Mouse (Mus musculus) MEL (cell line): ENCODE measurements at regions not wholly inside any gene's neighbourhood (a gene's known extent, or its start where the extent isn't known, plus 50 kb on each side); places are given as distances from the start of the nearest gene placed in this dataset.

Experiments
- DNase-seq: peaks from one replicate; pipeline ENCODE4 v3.0.0; 2011; ENCODE audit warnings: low read depth, low spot score
- H3K27ac ChIP-seq: 2 replicates; pipeline ENCODE4 v1.5.1; 2012; ENCODE audit warnings: low read depth, mild to moderate bottlenecking, control low read depth, low read length, moderate library complexity; ENCODE audit not compliant: control insufficient read depth
- H3K27me3 ChIP-seq, 2 experiments: fragments of 150-350 bp in 1 of 2; sonication (generic) in 1 of 2; 2 replicates each; pipeline ENCODE4 v1.6.1; 2012; ENCODE audit warnings: low read length in 2 of 2, mild to moderate bottlenecking in 2 of 2, improper control_type of control experiment in 1 of 2, moderate library complexity in 1 of 2; ENCODE audit not compliant: insufficient read depth in 2 of 2, control insufficient read depth in 1 of 2
- H3K36me3 ChIP-seq, 2 experiments: 2 replicates each; pipeline ENCODE4 v1.6.1; 2012 to 2014; ENCODE audit warnings: low read length in 2 of 2, improper control_type of control experiment in 1 of 2, inconsistent platforms in 1 of 2, mild to moderate bottlenecking in 1 of 2; ENCODE audit not compliant: insufficient read depth in 2 of 2, control insufficient read depth in 1 of 2
- H3K4me1 ChIP-seq, 2 experiments: fragments of 150-350 bp in 1 of 2; sonication (generic) in 1 of 2; 2 replicates each; pipeline ENCODE4 v1.6.1; 2012; ENCODE audit warnings: low read length in 2 of 2, improper control_type of control experiment in 1 of 2, mild to moderate bottlenecking in 1 of 2; ENCODE audit not compliant: insufficient read depth in 2 of 2, control insufficient read depth in 1 of 2
- H3K4me3 ChIP-seq, 2 experiments: fragments of 150-350 bp in 1 of 2; sonication (generic) in 1 of 2; 2 replicates each; pipeline ENCODE4 v1.5.1; 2012; ENCODE audit warnings: low read depth in 2 of 2, low read length in 2 of 2, mild to moderate bottlenecking in 2 of 2, moderate library complexity in 2 of 2, control low read depth in 1 of 2, improper control_type of control experiment in 1 of 2; ENCODE audit not compliant: control insufficient read depth in 1 of 2, insufficient read depth in 1 of 2
- H3K79me2 ChIP-seq: 2 replicates; pipeline ENCODE4 v1.6.1; 2012; ENCODE audit warnings: mild to moderate bottlenecking, low read length, moderate library complexity; ENCODE audit not compliant: control insufficient read depth, poor library complexity, insufficient read depth
- H3K9ac ChIP-seq: 2 replicates; pipeline ENCODE4 v1.6.1; 2012; ENCODE audit warnings: low read depth, mild to moderate bottlenecking, control low read depth, low read length, moderate library complexity; ENCODE audit not compliant: control insufficient read depth, poor library complexity, severe bottlenecking
- H3K9me3 ChIP-seq: fragments of 150-350 bp; sonication (generic); replicated peaks from 2 replicates; pipeline ENCODE4 v1.6.1; 2012; ENCODE audit warnings: mild to moderate bottlenecking, low read length, improper control_type of control experiment, moderate library complexity; ENCODE audit not compliant: insufficient read depth
- BHLHE40 ChIP-seq: IDR thresholded peaks from 2 replicates; pipeline ENCODE4 v1.6.1; 2012; ENCODE audit warnings: low read depth, mild to moderate bottlenecking, inconsistent platforms, low read length, improper control_type of control experiment, borderline replicate concordance
- CHD1 ChIP-seq: IDR thresholded peaks from 2 replicates; pipeline ENCODE4 v1.6.1; 2012; ENCODE audit warnings: low read depth, mild to moderate bottlenecking, inconsistent platforms, low read length, improper control_type of control experiment
- CHD2 ChIP-seq: IDR thresholded peaks from 2 replicates; pipeline ENCODE4 v1.6.1; 2011; ENCODE audit warnings: low read length, improper control_type of control experiment
- EP300 ChIP-seq, 2 experiments: IDR thresholded peaks; 2 replicates each; pipeline ENCODE4 v1.6.1; 2011; ENCODE audit warnings: improper control_type of control experiment in 2 of 2, low read length in 2 of 2, low read depth in 1 of 2, mild to moderate bottlenecking in 1 of 2
- ETS1 ChIP-seq: IDR thresholded peaks from 2 replicates; pipeline ENCODE4 v1.6.1; 2012; ENCODE audit warnings: low read depth, mild to moderate bottlenecking, inconsistent platforms, low read length, improper control_type of control experiment, moderate library complexity
- GATA1 ChIP-seq: IDR thresholded peaks from 2 replicates; pipeline ENCODE4 v1.6.1; 2011; ENCODE audit warnings: low read depth, low read length, improper control_type of control experiment
- HCFC1 ChIP-seq: IDR thresholded peaks from 2 replicates; pipeline ENCODE4 v1.6.1; 2012; ENCODE audit warnings: low read depth, mild to moderate bottlenecking, inconsistent platforms, low read length, improper control_type of control experiment, moderate library complexity
- MAFK ChIP-seq: IDR thresholded peaks from 2 replicates; pipeline ENCODE4 v1.6.1; 2011; ENCODE audit warnings: low read depth, mild to moderate bottlenecking, low read length, improper control_type of control experiment, borderline replicate concordance
- MAX ChIP-seq: IDR thresholded peaks from 2 replicates; pipeline ENCODE4 v1.6.1; 2011; ENCODE audit warnings: low read length, improper control_type of control experiment
- MYB ChIP-seq: IDR thresholded peaks from 2 replicates; pipeline ENCODE4 v1.6.1; 2011; ENCODE audit warnings: mild to moderate bottlenecking, low read depth, low read length, improper control_type of control experiment
- NELFE ChIP-seq: IDR thresholded peaks from 2 replicates; pipeline ENCODE4 v1.6.1; 2011; ENCODE audit warnings: low read depth, low read length, improper control_type of control experiment
- NRF1 ChIP-seq: IDR thresholded peaks from 2 replicates; pipeline ENCODE4 v1.6.1; 2014; ENCODE audit warnings: low read depth, mild to moderate bottlenecking, inconsistent platforms, low read length, improper control_type of control experiment, moderate library complexity; ENCODE audit not compliant: poor library complexity, insufficient read depth, severe bottlenecking
- POLR2AphosphoS2 ChIP-seq: IDR thresholded peaks from 2 replicates; pipeline ENCODE4 v1.6.1; 2011; ENCODE audit warnings: low read length, improper control_type of control experiment
- RCOR1 ChIP-seq: IDR thresholded peaks from 2 replicates; pipeline ENCODE4 v1.6.1; 2012; ENCODE audit warnings: low read depth, mild to moderate bottlenecking, inconsistent platforms, low read length, improper control_type of control experiment
- SMC3 ChIP-seq: IDR thresholded peaks from 2 replicates; pipeline ENCODE4 v1.6.1; 2011; ENCODE audit warnings: low read depth, low read length, improper control_type of control experiment
- TAL1 ChIP-seq: IDR thresholded peaks from 2 replicates; pipeline ENCODE4 v1.6.1; 2012; ENCODE audit warnings: mild to moderate bottlenecking, inconsistent platforms, low read length, moderate library complexity, mixed read lengths
- TBP ChIP-seq: IDR thresholded peaks from 2 replicates; pipeline ENCODE4 v1.8.0; 2011; ENCODE audit warnings: low read depth, low read length, improper control_type of control experiment
- TCF12 ChIP-seq: IDR thresholded peaks from 2 replicates; pipeline ENCODE4 v1.6.1; 2014; ENCODE audit warnings: low read depth, mild to moderate bottlenecking, inconsistent platforms, low read length, improper control_type of control experiment, moderate library complexity
- UBTF ChIP-seq: IDR thresholded peaks from 2 replicates; pipeline ENCODE4 v1.6.1; 2012; ENCODE audit warnings: low read depth, mild to moderate bottlenecking, inconsistent platforms, low read length, improper control_type of control experiment, moderate library complexity, borderline replicate concordance; ENCODE audit not compliant: insufficient read depth
- USF1 ChIP-seq: IDR thresholded peaks from 2 replicates; pipeline ENCODE4 v1.6.1; 2014; ENCODE audit warnings: low read depth, mild to moderate bottlenecking, inconsistent platforms, low read length, improper control_type of control experiment, moderate library complexity
- ZC3H11A ChIP-seq: IDR thresholded peaks from 2 replicates; pipeline ENCODE4 v1.6.1; 2012; ENCODE audit warnings: low read depth, mild to moderate bottlenecking, inconsistent platforms, low read length, improper control_type of control experiment
- ZKSCAN1 ChIP-seq: IDR thresholded peaks from 2 replicates; pipeline ENCODE4 v1.6.1; 2012; ENCODE audit warnings: low read depth, mild to moderate bottlenecking, inconsistent platforms, low read length, improper control_type of control experiment, moderate library complexity
- ZMIZ1 ChIP-seq: IDR thresholded peaks from 2 replicates; pipeline ENCODE4 v1.6.1; 2012; ENCODE audit warnings: low read depth, mild to moderate bottlenecking, inconsistent platforms, low read length, improper control_type of control experiment, moderate library complexity

DNA sequence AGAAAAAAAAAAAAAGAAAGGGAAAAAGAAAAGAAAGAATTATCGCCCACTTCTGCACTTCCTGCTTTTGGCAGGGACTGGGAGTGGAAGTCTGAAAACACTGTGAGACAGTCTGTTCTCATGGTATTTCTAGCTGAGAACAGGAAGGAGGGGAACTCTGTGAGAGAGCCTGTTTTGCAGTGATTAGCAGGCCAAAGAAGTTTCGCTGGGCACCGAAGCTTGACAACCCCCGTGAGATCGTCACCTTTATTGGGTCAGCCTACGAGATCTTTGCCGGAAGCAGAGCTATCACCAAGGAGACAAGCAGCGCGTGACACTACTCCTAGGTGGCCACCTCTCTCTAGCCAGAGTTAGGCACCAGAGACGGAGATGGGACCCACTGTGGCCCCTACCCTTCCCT is 78.2 kb upstream of the Atxn1 start (continued):
- TF ChIP-seq ZMIZ1 (no peak), TCF12 (no peak), SMC3 (no peak), POLR2AphosphoS2 (no peak), CHD2 (no peak), MAX (no peak), TBP (peak; percentile 43; the same call in 1 of the 2 replicates), HCFC1 (no peak), RCOR1 (no peak), TAL1 (peak; percentile 71), MAFK (no peak), MYB (no peak), CHD1 (no peak), GATA1 (no peak), BHLHE40 (no peak), ZKSCAN1 (no peak)

DNA sequence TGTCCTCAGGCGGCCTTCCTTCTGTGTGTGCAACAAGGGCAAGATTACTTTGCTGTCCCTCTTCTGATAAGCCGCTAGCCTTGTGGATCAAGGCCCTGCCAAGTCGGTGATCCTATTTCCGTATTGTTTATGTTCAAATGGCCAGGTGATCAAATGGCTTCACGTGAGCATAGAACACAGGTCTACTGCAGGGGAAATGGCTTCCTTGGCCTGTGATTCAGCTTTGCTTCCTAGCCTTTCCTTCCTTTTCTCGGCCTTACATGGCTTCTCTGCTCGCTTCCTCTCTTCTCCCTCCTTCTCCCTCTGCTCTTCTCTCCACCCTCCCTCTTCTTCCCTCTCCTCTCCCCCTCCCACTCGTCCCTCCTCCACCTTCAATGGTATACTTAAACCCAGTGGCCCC is 77.4 kb upstream of the Atxn1 start:
- Histone ChIP-seq H3K9me3 (no peaks in the 10 kb centered on the region), H3K27me3 (no peaks in the 10 kb centered on the region), H3K36me3 (peaks cover 0 to 2% of the 10 kb centered on the region in 2 experiments; a peak in 1 of 4 replicates), H3K4me3 (peak overlapping the region; percentile 49 to 55), H3K9ac (peak overlapping the region; percentile 59), H3K79me2 (no peaks in the 10 kb centered on the region), H3K27ac (peak overlapping the region; percentile 61), H3K4me1 (peaks cover 4 to 12% of the 10 kb centered on the region in 2 experiments; a peak in 3 of 4 replicates)
- TF ChIP-seq BHLHE40, result peak; percentile 62; the same call in 1 of the 2 replicates
- TF ChIP-seq NELFE, result 0 out of 2 replicates have a peak, but pooled peaks have one; percentile 20
- TF ChIP-seq NRF1, result no peak
- TF ChIP-seq USF1, result peak; percentile 54; the same call in 1 of the 2 replicates
- TF ChIP-seq GATA1, result peak; percentile 35; the same call in 1 of the 2 replicates
- TF ChIP-seq UBTF, result no peak
- TF ChIP-seq TCF12, result peak; percentile 61
- TF ChIP-seq TBP, result peak; percentile 44; the same call in 1 of the 2 replicates
- TF ChIP-seq ZC3H11A, result no peak
- TF ChIP-seq EP300 (IDR thresholded peaks at IDR 0.05; ENCODE audit: low read depth in 1 of 2, low read length in 2 of 2), result peak in 1 of 2 experiments; percentile 37; a peak in 2 of 4 replicates
- TF ChIP-seq ETS1, result peak; percentile 3; the same call in 1 of the 2 replicates
- peak; percentile 59 for DNase-seq
